Mouse (Mus musculus) erythroid progenitor cell, adult 5-6 weeks (primary cell): ENCODE measurements around the gene Mb21d2. TPM values are rescaled to one million over a fixed set of nuclear protein-coding genes. Genes with fewer than 3 reads are reported as not detected.

ENCODE experiments used
- ATAC-seq: replicated peaks from 2 replicates; pipeline ENCODE4 v1.8.0; 2016; ENCODE audit warnings: moderate number of reproducible peaks, mild to moderate bottlenecking, moderate TSS enrichment, inconsistent platforms; ENCODE audit not compliant: poor library complexity, low FRiP score, severe bottlenecking
- total RNA-seq, 2 experiments: library from RNA; stranded (forward) in 1 of 2; stranded (reverse) in 1 of 2; fragments of 150-400 nt in 1 of 2; fragments of 186-747, 209-891 nt in 1 of 2; gene quantifications; 2 replicates each; pipeline versions ENCODE4 v1.2.3 to v1.2.4; 2015 to 2017; ENCODE audit warnings: low replicate concordance in 2 of 2

Gene Mb21d2
- total RNA-seq, 2 experiments from 2014 or later = not detected

- no peak for ATAC-seq
Observed at GRCm38 (mm10) chr16:28813290-28813689, 116.2 kb downstream of the Mb21d2 start.

- ATAC-seq = no peak
Observed at GRCm38 (mm10) chr16:28809089-28809488, 120.4 kb downstream of the Mb21d2 start.

GRCm38 (mm10) chr16:28793115-28793514 is 136.4 kb downstream of the Mb21d2 start:
- ATAC-seq = no peak

Other genes with a start within 250 kb of the Mb21d2 start
- gene Fgf12, start 176.6 kb downstream of the Mb21d2 start, total RNA-seq (2015; ENCODE audit: low replicate concordance) = not detected in 2 replicates
- gene Fgf12, start 176.6 kb downstream of the Mb21d2 start, total RNA-seq (2017; ENCODE audit: low replicate concordance) = not detected in 2 replicates